In genomic region chr11:97575075-97575474, GRCm38 (mm10) we compare ENCODE assay signal across 8 mouse cellular contexts. TPM values are rescaled to one million over a fixed set of nuclear protein-coding genes. Genes with fewer than 3 reads are reported as not detected.
DNase-seq lines count a peak whose midpoint lies in the region; ATAC-seq lines count a peak whose summit lies in the region.

No protein-coding gene starts in this region.

- peaks cover 71% of the 10 kb centered on the region for H3K4me1 ChIP-seq in hindbrain, embryonic 13.5 days (replicated peaks)

- peak; percentile 34 for DNase-seq in urinary bladder, postnatal 25 days (ENCODE audit: low spot score)
- no peak for DNase-seq in urinary bladder, adult 2 months (ENCODE audit: low spot score)
- peak; percentile 47 for DNase-seq in embryo, embryonic 11.5 days (ENCODE audit: low read depth, low spot score)
- DNase-seq in left cerebral cortex, adult 18-20 months (ENCODE audit: low spot score in 2 of 2), result peak; percentile 68 to 83
- DNase-seq in lung, postnatal 14 days, result peak; percentile 60
- peak; percentile 77 to 80 for DNase-seq in right cerebral cortex, postnatal 36 days (ENCODE audit: low spot score in 2 of 2)
- no peak for DNase-seq in ovary, postnatal 14 days (ENCODE audit: low spot score)

- H3K9me3 ChIP-seq in hindbrain, embryonic 13.5 days, result no peaks in the 10 kb centered on the region

- ATAC-seq in hindbrain, embryonic 13.5 days (ENCODE audit: low FRiP score), result peak; percentile 52

- peak overlapping the region; percentile 97 for H3K27ac ChIP-seq in hindbrain, embryonic 13.5 days

- no peaks in the 10 kb centered on the region for H3K36me3 ChIP-seq in hindbrain, embryonic 13.5 days

- WGBS in hindbrain, embryonic 13.5 days, result under 1% methylated on average over 55 of the region's 62 CpGs

- peak overlapping the region; percentile 91 for H3K4me2 ChIP-seq in hindbrain, embryonic 13.5 days

- H3K9ac ChIP-seq in hindbrain, embryonic 13.5 days, result peak overlapping the region; percentile 97

- peak overlapping the region; percentile 82 for H3K4me3 ChIP-seq in hindbrain, embryonic 13.5 days

- 0 out of 2 replicates have a peak, but pooled peaks cover 16% of the 10 kb centered on the region for H3K27me3 ChIP-seq in hindbrain, embryonic 13.5 days

RNA-seq across cellular contexts. Expression of gene Srcin1, which starts 0.9 kb away (rescaled TPM):
- 1.4 and 1.6 TPM in 2 replicates for polyA plus RNA-seq in urinary bladder, adult 2 months (2012; rRNA removed)
- 6.0 and 7.0 TPM in 2 replicates for polyA plus RNA-seq in hindbrain, embryonic 13.5 days (2015; fragmentation: Nextera tagmentation; extraction: Ambion mirVana)
- total RNA-seq in left cerebral cortex, adult 18-20 months (2021), result 100 to 1,000 TPM; 246 to 287 TPM

RNA-seq across cellular contexts. Expression of gene Epop, which starts 54.4 kb away (rescaled TPM):
- 0.77 and 0.80 TPM in 2 replicates for polyA plus RNA-seq in urinary bladder, adult 2 months (2012; rRNA removed)
- polyA plus RNA-seq in hindbrain, embryonic 13.5 days (2015; fragmentation: Nextera tagmentation; extraction: Ambion mirVana), result 2.3 and 3.0 TPM in 2 replicates
- total RNA-seq in left cerebral cortex, adult 18-20 months (2021), result 100 to 1,000 TPM; 103 to 109 TPM

Comparison
In these comparisons a context has a peak if more than half of its experiments do, and no peak if none do; other contexts are left out.
1. DNase-seq: peak in urinary bladder, postnatal 25 days (single experiment), embryo, embryonic 11.5 days (single experiment), left cerebral cortex, adult 18-20 months (2 of 2), lung, postnatal 14 days (single experiment) and right cerebral cortex, postnatal 36 days (2 of 2); none in urinary bladder, adult 2 months (single experiment) and ovary, postnatal 14 days (single experiment).